Mouse (Mus musculus): Measurements from ENCODE around the gene Atp8b4.

DNA sequence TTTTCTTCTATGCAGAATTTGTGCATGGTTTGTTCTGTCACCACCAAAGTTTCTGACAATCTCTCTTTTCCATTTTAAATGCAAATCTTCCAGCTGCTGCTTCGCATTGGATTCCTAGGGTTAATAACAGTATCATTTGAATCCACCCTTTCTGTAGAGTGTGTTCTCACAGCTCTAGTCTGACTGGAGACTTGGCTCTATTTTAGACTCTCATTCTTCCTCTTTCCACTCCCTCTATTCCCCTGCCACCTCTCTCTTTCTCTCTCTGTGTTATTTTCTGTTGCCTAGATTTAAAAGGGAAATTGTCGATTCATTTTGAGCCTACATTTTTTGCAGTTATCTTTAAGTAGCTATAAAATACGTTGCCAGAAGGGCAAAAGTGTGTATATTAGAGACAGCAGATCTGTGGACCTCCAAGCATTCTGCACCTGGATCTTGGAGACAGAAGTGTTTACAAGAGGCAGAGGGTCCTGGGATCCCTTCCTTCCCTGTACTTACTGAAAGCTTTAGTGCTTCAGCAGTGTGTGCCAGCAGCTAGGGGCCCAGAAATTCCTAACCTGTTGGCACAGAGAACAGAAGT lies 225.6 kb downstream of the Atp8b4 start:
- TF ChIP-seq CTCF (conservative IDR thresholded peaks at IDR 0.05; ENCODE audit: low read length), result no peak
- no peak for TF ChIP-seq NANOG (IDR thresholded peaks at IDR 0.05; ENCODE audit: borderline replicate concordance, low read length)
